Mouse (Mus musculus) limb, embryonic 15.5 days (tissue): ENCODE data around the gene 1110065P20Rik. TPM values are rescaled to one million over a fixed set of nuclear protein-coding genes. Genes with fewer than 3 reads are reported as not detected.

Source experiments
- ATAC-seq: fragments of 200-750 bp; cut with Nextera tagmentation; 2 replicates; pipeline ENCODE4 v1.8.0; 2017; ENCODE audit warnings: low read depth, moderate TSS enrichment; ENCODE audit not compliant: insufficient number of reproducible peaks, low FRiP score, low TSS enrichment
- H3K27ac ChIP-seq: fragments of 300-500 bp; sonication (generic); 2 replicates; pipeline ENCODE4 v1.5.1; 2015; ENCODE audit warnings: moderate library complexity, mild to moderate bottlenecking, inconsistent platforms
- H3K27me3 ChIP-seq: fragments of 300-500 bp; sonication (generic); 2 replicates; pipeline ENCODE4 v1.6.1; 2015; ENCODE audit warnings: inconsistent platforms
- H3K36me3 ChIP-seq: fragments of 300-500 bp; sonication (generic); 2 replicates; pipeline ENCODE4 v1.6.1; 2015; ENCODE audit warnings: inconsistent platforms
- H3K4me1 ChIP-seq: fragments of 300-500 bp; sonication (generic); 2 replicates; pipeline ENCODE4 v1.6.1; 2015; ENCODE audit warnings: inconsistent platforms
- H3K4me2 ChIP-seq: fragments of 300-500 bp; sonication (generic); 2 replicates; pipeline ENCODE4 v1.6.1; 2015; ENCODE audit warnings: mild to moderate bottlenecking, inconsistent platforms
- H3K4me3 ChIP-seq: fragments of 300-500 bp; sonication (generic); 2 replicates; pipeline ENCODE4 v1.5.1; 2015; ENCODE audit warnings: mild to moderate bottlenecking, inconsistent platforms
- H3K9ac ChIP-seq: fragments of 300-500 bp; sonication (generic); 2 replicates; pipeline ENCODE4 v1.6.1; 2015; ENCODE audit warnings: inconsistent platforms
- H3K9me3 ChIP-seq: fragments of 300-500 bp; sonication (generic); 2 replicates; pipeline ENCODE4 v1.6.1; 2016; ENCODE audit warnings: inconsistent platforms
- WGBS: fragments of 180-500 bp; shearing (Covaris S2); methylation state at CpG from one replicate; pipeline ENCODE4 v1.1.7; 2015; 5-methylcytosine and 5-hydroxymethylcytosine counted together
- polyA plus RNA-seq: library from polyadenylated mRNA; unstranded; fragments of >200 nt; fragmentation: Nextera tagmentation; extraction: Ambion mirVana; gene quantifications from 2 replicates; pipeline ENCODE4 v1.2.1, GENCODE M21; 2015

Gene 1110065P20Rik
- polyA plus RNA-seq, 1 experiment from 2014 or later: 55.7 TPM

DNA sequence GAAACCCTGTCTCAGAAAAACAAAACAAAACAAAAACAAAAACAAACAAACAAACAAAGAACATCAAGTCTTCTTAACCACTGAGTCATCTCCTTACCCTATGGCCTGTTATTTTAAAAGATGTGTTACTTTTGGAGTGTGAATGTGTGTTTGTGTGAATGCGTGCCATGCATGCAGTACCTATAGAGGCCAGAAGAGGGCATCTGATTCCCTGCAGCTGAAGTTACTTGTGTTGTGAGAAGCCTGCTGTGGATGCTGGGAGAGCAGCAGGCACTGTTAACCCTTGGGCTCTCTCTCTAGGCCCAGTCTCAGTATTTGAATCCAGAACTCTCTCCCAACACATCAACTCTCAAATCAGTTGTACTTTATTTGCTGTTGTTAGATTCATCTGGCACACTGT is 21.7 kb upstream of the 1110065P20Rik start:
- Histone ChIP-seq H3K4me1 (no peaks in the 10 kb centered on the region), H3K27ac (no peak overlapping the region), H3K4me3 (no peak overlapping the region), H3K27me3 (no peaks in the 10 kb centered on the region), H3K9me3 (no peaks in the 10 kb centered on the region), H3K4me2 (no peak overlapping the region), H3K36me3 (no peaks in the 10 kb centered on the region), H3K9ac (no peak overlapping the region)
- WGBS: 83% methylated on average over 1 of the region's 1 CpGs
- no peak for ATAC-seq

DNA sequence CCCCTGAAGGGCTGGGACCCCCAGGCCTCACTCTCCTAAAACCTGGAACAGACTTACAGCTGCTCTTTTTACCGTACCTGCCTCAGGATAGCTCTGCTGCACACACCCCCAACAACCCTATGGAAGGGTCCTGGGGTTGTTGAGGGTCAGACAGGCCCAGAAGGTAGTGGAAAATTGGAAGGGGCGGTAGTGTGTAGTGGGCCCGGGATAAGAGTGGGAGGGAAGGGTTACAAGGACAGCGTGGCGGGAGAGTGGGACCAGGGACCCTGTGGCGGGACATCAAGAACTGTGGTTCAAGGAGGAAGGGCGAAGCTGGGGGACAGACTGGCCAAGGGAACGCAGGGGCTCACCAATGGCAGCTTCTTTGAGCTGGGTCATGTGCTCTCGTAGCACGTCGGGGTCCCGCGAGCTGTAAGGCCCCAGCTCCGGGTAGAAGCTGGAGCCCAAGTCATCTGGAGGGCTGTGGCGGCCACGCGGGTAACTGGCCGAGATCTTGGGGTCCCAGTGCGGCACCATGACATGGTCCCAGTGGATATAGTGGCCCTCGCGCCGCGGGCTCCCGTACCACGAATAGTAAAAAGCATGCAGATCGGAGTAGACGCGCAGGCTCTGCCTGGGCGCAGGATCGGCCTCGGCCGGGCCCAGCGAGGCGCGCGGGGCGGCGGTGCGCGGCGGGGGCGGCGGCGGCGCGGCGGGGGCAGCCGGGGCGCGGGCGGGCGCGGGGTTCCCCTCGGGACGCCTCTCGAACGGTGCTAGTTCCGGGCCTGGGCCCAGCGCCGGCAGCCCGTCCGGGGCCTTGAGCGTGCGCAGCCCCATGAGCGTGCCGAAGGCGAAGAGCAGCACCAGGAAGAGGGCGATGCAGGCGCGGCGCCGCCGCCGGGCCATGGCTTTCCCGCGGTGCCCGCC is 10.5 kb upstream of the 1110065P20Rik start, which contains the start of gene Maneal:
TSS of gene Maneal (minus strand) at position 889 of the 906 bp plus-strand sequence.
- no peak for ATAC-seq

DNA sequence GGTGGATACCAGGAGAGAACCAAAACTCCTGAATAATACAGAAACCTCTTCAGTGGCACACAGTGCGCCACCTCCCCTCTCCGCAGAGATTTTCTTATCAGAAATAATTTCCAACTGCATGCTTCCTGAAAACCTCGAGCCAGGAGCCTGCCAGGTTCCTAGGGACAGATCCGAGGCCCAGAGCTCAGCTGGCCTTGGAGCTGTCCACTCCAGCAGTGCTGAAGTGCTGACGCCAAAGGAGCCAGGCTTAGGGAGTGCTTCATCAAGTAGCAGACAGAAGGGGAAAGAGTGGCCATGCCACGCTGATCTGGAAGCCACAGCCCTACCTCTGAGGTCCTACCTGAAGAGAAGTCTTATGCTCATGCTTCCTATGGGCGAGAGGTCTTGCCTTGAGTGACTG is 9.4 kb upstream of the 1110065P20Rik start:
- H3K4me1 ChIP-seq: peaks cover 17% of the 10 kb centered on the region
- no peaks in the 10 kb centered on the region; the same call in 1 of the 2 replicates for H3K9me3 ChIP-seq
- H3K36me3 ChIP-seq: peaks cover 20% of the 10 kb centered on the region
- no peak for ATAC-seq
- WGBS: 7% methylated on average over 7 of the region's 7 CpGs
- no peak overlapping the region for H3K4me3 ChIP-seq
- no peak overlapping the region for H3K27ac ChIP-seq
- no peak overlapping the region for H3K4me2 ChIP-seq
- H3K27me3 ChIP-seq: peaks cover 31% of the 10 kb centered on the region
- H3K9ac ChIP-seq: no peak overlapping the region

More for the DNA sequence above, 10.5 kb upstream of the 1110065P20Rik start, which contains the start of gene Maneal:
- Histone ChIP-seq H3K4me1 (peaks cover 17% of the 10 kb centered on the region), H3K36me3 (peaks cover 9% of the 10 kb centered on the region), H3K27me3 (peaks cover 31% of the 10 kb centered on the region), H3K9me3 (no peaks in the 10 kb centered on the region; the same call in 1 of the 2 replicates), H3K9ac (0 out of 2 replicates have a peak within 1 kb of the TSS, but pooled peaks have one; percentile 10), H3K27ac (no peak within 1 kb of the TSS), H3K4me3 (peak within 1 kb of the TSS; percentile 49), H3K4me2 (peak within 1 kb of the TSS; percentile 82)
- 4% methylated on average over 37 of the region's 77 CpGs for WGBS

DNA sequence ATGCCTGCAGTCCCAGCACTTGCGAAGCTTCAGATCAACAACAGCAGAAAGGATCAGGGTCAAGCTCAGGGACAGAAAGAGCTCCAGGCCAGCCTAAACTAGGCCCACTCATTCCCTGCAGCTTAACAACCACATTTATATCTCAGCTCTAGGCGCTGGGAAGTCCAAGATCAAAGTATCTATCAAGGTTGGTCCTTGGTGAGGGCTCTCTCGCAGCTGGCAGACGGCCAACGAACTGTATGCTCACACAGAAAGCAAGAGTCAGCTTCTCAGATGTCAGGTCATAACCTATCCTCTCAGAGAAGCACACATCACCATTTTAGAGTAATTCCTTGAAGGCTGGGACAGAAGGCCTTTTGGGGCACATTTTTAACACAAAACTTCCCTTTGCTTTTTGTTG is 7.4 kb upstream of the 1110065P20Rik start:
- Histone ChIP-seq H3K4me2 (no peak overlapping the region), H3K27ac (no peak overlapping the region)
- 61% methylated on average over 5 of the region's 5 CpGs for WGBS

DNA sequence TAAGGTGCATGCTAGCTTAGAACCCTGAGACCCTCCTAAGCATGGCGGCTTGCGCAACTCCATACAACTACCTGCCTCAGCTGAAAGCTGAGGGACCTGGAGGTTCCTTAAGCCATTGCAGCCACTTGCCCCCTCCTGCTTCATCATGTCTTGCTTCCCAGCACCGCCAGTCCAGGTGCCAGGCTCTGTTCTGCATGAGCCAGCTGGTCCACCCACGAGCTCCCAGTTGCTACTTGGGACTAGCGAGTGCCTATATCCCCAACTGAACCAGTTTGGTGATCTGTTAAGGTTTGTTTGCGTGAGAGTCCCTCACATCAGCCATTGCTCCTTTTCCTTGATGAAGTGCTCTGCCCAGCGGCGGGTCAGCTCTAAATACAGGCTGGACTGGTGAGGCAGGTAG is 5.3 kb upstream of the 1110065P20Rik start:
- WGBS: 89% methylated on average over 8 of the region's 8 CpGs
- peaks cover 10% of the 10 kb centered on the region for H3K4me1 ChIP-seq
- H3K27me3 ChIP-seq: peaks cover 8% of the 10 kb centered on the region

More for the DNA sequence above, 7.4 kb upstream of the 1110065P20Rik start:
- Histone ChIP-seq H3K9ac (no peak overlapping the region), H3K27me3 (peaks cover 27% of the 10 kb centered on the region), H3K36me3 (peaks cover 38% of the 10 kb centered on the region), H3K4me1 (peaks cover 17% of the 10 kb centered on the region), H3K4me3 (no peak overlapping the region), H3K9me3 (no peaks in the 10 kb centered on the region)
- no peak for ATAC-seq

DNA sequence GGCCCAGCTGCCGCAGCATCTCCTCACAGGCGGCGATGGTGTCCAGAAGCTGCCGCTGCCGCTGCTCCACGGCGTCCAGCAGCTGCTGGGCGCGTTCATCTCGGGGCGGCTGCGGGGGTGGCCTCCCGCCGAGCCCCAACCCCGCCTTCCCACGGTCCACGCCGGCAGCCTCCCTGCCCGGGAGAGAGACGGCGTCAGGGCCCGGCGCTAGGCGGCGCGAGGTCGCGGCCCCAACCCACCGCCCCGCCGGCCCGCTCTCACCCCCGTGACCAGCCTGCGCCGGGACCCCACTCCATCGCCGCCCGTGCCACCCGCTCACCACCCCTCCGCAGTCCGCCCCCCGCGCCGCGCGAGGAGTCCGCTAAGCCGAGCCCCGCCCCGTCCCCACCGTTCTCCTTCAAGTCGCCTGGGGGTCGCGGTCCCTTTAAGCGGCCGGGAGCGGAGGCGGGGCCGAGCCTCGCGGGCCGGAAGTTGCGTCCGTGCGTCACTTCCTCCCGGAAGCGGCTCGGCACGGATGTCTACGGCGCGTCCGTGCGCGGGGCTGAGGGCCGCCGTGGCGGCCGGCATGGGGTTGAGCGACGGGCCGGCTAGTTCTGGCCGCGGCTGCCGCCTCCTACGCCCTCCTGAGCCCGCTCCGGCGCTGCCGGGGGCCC is 609 bp downstream of the 1110065P20Rik start, which contains the start of gene Yrdc:
TSS of gene Yrdc (plus strand) at position 419 of the 653 bp plus-strand sequence.
- Histone ChIP-seq H3K4me2 (peak within 1 kb of the TSS; percentile 84), H3K36me3 (peaks cover 30% of the 10 kb centered on the region), H3K27me3 (no peaks in the 10 kb centered on the region), H3K4me3 (peak within 1 kb of the TSS; percentile 98), H3K4me1 (peaks cover 22% of the 10 kb centered on the region), H3K9me3 (no peaks in the 10 kb centered on the region), H3K27ac (peak within 1 kb of the TSS; percentile 93), H3K9ac (peak within 1 kb of the TSS; percentile 85)
- 1% methylated on average over 67 of the region's 90 CpGs for WGBS
- ATAC-seq: peak; percentile 92

More for the DNA sequence above, 5.3 kb upstream of the 1110065P20Rik start:
- Histone ChIP-seq H3K36me3 (peaks cover 41% of the 10 kb centered on the region), H3K9ac (no peak overlapping the region), H3K4me3 (no peak overlapping the region), H3K9me3 (no peaks in the 10 kb centered on the region), H3K4me2 (no peak overlapping the region), H3K27ac (no peak overlapping the region)
- ATAC-seq: no peak

DNA sequence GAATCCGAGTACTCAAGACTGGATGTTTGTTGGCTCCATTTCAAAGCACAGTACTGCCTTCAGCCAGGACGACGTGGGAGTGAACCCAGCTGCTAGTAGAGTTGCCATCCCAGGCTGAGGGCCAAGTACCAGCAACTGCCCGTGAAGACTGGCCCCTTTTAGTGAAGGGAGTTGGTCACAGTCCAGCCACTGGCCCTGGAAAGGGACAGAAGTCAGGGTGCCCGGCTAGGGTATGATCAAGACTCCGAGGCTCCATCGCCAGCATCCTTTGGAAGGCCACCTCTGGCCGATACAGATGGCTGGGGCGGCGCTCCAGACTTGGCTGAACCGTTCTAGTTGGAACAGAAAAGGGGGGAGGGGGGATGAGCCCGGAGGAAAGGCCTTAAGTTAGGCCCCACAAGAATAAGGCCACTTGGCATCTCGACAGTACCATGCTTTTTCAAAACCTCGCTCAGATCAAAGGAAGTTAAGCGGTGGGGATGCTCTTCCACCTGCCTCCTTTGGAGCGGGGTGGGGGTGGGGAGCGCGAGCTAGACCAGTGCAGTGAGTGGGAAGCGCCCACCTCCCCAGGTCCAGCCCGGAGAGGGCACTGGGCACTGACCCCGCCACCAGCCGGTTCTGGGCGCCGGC is 1.2 kb downstream of the 1110065P20Rik start:
- Histone ChIP-seq H3K27ac (peak overlapping the region; percentile 93), H3K9me3 (no peaks in the 10 kb centered on the region), H3K27me3 (no peaks in the 10 kb centered on the region), H3K9ac (peak overlapping the region; percentile 85), H3K4me1 (peaks cover 22% of the 10 kb centered on the region), H3K36me3 (peaks cover 32% of the 10 kb centered on the region), H3K4me2 (peak overlapping the region; percentile 84), H3K4me3 (peak overlapping the region; percentile 98)
- whole genome bisulfite sequencing: 2% methylated on average over 24 of the region's 24 CpGs
- peak; percentile 36; the same call in 1 of the 2 replicates for ATAC-seq

DNA sequence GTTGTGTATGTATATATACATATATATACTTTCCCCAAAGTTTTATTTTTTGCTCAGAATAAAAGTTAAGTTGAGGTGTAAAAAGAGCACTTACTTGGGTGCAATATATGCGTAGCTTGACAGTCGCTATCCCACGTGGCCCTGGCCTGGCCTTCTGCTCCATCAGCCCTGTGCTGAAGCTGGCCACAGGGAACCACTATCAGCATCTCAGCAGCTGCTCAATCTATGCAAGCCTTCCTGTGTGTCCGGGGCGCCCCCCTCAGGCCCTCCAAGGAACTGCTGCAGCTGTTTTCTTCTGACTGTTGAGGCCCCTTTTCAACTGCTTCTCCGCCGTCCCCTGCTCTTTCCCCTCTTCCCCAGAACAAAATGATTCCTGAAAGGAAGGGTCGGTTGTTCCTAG is 3.4 kb downstream of the 1110065P20Rik start:
- Histone ChIP-seq H3K27ac (no peak overlapping the region), H3K9me3 (no peaks in the 10 kb centered on the region), H3K4me1 (peaks cover 22% of the 10 kb centered on the region), H3K27me3 (no peaks in the 10 kb centered on the region), H3K4me2 (no peak overlapping the region), H3K9ac (no peak overlapping the region), H3K36me3 (peaks cover 30% of the 10 kb centered on the region), H3K4me3 (no peak overlapping the region)
- 13% methylated on average over 8 of the region's 8 CpGs for WGBS
- ATAC-seq: no peak

DNA sequence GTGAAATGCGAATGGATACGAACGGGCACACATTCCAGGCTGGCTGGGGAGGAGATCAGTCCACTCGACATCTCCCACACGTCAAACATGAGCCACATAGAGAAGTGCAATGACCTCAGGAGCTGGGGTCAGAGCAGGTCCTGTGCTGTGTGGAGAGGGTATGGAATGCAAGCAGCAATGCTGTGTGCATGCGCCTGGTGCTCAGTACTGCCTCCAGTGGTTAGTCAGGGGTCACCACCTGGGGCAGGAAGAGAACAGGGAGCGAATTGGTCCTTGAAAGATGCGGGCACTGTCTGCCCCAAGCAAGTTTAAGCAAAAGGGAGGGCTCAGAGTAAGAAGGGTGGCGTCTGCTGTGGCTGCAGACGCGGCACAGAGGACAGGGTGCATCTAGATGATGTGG is 7.5 kb downstream of the 1110065P20Rik start:
- ATAC-seq: no peak
- H3K4me1 ChIP-seq: peaks cover 6% of the 10 kb centered on the region; the same call in 1 of the 2 replicates
- peaks cover 59% of the 10 kb centered on the region for H3K36me3 ChIP-seq
- no peak overlapping the region for H3K27ac ChIP-seq
- no peaks in the 10 kb centered on the region for H3K9me3 ChIP-seq
- H3K9ac ChIP-seq: no peak overlapping the region
- no peak overlapping the region for H3K4me3 ChIP-seq
- no peaks in the 10 kb centered on the region for H3K27me3 ChIP-seq
- 56% methylated on average over 11 of the region's 11 CpGs for WGBS
- no peak overlapping the region for H3K4me2 ChIP-seq

DNA sequence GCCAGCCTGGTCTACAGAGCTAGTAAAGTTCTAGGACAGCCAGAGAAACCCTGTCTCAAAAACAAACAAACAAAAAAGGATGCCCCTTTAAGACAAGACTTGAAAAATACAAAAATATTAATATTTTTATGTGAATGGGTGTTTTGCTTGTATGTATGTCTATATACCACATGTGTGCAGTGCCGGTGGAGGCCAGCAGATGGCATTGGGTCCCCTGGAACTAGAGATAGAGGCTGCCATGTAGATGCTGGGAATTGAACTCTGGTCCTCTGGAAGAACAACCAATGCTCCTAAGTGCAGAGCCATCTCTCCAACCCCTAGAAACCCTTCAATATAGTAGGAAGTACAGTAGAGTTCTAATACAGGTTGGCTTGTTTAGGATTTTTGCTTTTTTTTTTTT is 10.0 kb downstream of the 1110065P20Rik start:
- Histone ChIP-seq H3K4me1 (no peaks in the 10 kb centered on the region), H3K27ac (no peak overlapping the region), H3K27me3 (no peaks in the 10 kb centered on the region), H3K4me3 (no peak overlapping the region), H3K4me2 (no peak overlapping the region), H3K9me3 (no peaks in the 10 kb centered on the region), H3K9ac (no peak overlapping the region), H3K36me3 (peaks cover 68% of the 10 kb centered on the region)
- WGBS: 92% methylated on average over 1 of the region's 1 CpGs
- no peak for ATAC-seq

DNA sequence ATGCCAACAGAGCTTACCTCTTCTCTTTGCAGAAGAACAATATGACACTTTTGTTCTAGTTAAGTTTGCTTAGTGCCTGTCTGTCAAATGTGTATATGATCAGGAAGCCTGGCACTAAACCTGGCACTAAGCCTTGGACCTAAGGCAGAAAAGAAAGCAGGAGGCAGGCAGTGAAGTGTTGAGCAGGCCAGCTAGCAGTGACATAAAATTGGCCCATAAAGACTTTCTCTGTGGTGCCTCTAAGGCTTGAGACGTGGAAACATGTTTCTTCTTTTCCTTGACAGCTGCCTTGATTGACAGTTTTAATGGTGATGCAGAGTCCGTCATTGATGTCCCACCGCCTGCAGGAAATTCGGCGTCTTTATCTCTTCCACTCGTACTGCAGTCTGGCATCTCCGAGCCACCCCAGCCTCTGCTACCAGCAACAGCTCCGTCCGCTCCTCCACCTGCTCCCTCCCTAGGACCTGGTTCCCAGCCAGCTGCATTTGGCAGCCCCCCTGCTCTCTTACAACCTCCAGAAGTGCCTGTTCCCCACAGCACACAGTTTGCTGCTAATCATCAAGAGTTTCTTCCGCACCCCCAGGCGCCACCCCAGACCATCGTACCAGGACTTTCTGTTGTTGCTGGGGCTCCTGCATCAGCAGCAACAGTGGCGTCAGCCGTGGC is 12.8 kb downstream of the 1110065P20Rik start:
- Histone ChIP-seq H3K9me3 (no peaks in the 10 kb centered on the region), H3K4me1 (no peaks in the 10 kb centered on the region), H3K27me3 (no peaks in the 10 kb centered on the region), H3K4me3 (no peak overlapping the region), H3K27ac (no peak overlapping the region), H3K9ac (no peak overlapping the region), H3K36me3 (peaks cover 69% of the 10 kb centered on the region), H3K4me2 (no peak overlapping the region)
- ATAC-seq: no peak
- 87% methylated on average over 14 of the region's 14 CpGs for WGBS
